Mouse (Mus musculus) thymus, postnatal 14 days (tissue): ENCODE results near the gene Serinc3.
"Not testable (repeated sequence)": the region's sequence is repeated elsewhere in the genome, so short reads cannot be mapped to it uniquely, and the experiment has no call there.

Experiments
- DNase-seq: peaks from one replicate; pipeline ENCODE4 v3.0.0; 2021

Gene Serinc3

GRCm38 (mm10) chr2:163644575-163645385 lies at the start of gene Serinc3:
TSS of gene Serinc3 (minus strand) at chr2:163645131.
- DNase-seq: peak; percentile 100

GRCm38 (mm10) chr2:163693716-163694314 lies 48.9 kb upstream of the Serinc3 start:
- DNase-seq: no peak

- no peak for DNase-seq
Observed at GRCm38 (mm10) chr2:163692873-163693612, 48.1 kb upstream of the Serinc3 start.

- no peak for DNase-seq
Observed at GRCm38 (mm10) chr2:163691846-163692605, 47.1 kb upstream of the Serinc3 start.

GRCm38 (mm10) chr2:163690409-163691304 lies 45.7 kb upstream of the Serinc3 start:
- DNase-seq: no peak

- no peak for DNase-seq
Observed at GRCm38 (mm10) chr2:163689771-163690170, 44.8 kb upstream of the Serinc3 start.

GRCm38 (mm10) chr2:163688377-163688776 lies 43.4 kb upstream of the Serinc3 start:
- DNase-seq: not testable (repeated sequence)

- no peak for DNase-seq
Observed at GRCm38 (mm10) chr2:163686886-163687285, 42.0 kb upstream of the Serinc3 start.

GRCm38 (mm10) chr2:163686233-163686632 lies 41.3 kb upstream of the Serinc3 start:
- no peak for DNase-seq

- DNase-seq: no peak
Observed at GRCm38 (mm10) chr2:163685761-163686200, 40.9 kb upstream of the Serinc3 start.

GRCm38 (mm10) chr2:163685287-163685686 lies 40.4 kb upstream of the Serinc3 start:
- DNase-seq: no peak

GRCm38 (mm10) chr2:163682344-163682743 lies 37.4 kb upstream of the Serinc3 start:
- DNase-seq: no peak

- DNase-seq: no peak
Observed at GRCm38 (mm10) chr2:163676745-163677144, 31.8 kb upstream of the Serinc3 start.

- no peak for DNase-seq
Observed at GRCm38 (mm10) chr2:163676321-163676720, 31.4 kb upstream of the Serinc3 start.

GRCm38 (mm10) chr2:163675662-163676061 lies 30.7 kb upstream of the Serinc3 start:
- no peak for DNase-seq

GRCm38 (mm10) chr2:163675144-163675619 lies 30.3 kb upstream of the Serinc3 start:
- DNase-seq: no peak

GRCm38 (mm10) chr2:163674397-163674796 lies 29.5 kb upstream of the Serinc3 start:
- DNase-seq: no peak

- no peak for DNase-seq
Observed at GRCm38 (mm10) chr2:163670872-163671594, 26.1 kb upstream of the Serinc3 start.

GRCm38 (mm10) chr2:163667045-163667444 lies 22.1 kb upstream of the Serinc3 start:
- DNase-seq: no peak

GRCm38 (mm10) chr2:163663930-163664329 lies 19.0 kb upstream of the Serinc3 start:
- DNase-seq: no peak

- DNase-seq: no peak
Observed at GRCm38 (mm10) chr2:163662698-163663221, 17.8 kb upstream of the Serinc3 start.
